Mouse (Mus musculus): ENCODE results near the gene Ugt1a9. TPM values are rescaled to one million over a fixed set of nuclear protein-coding genes. Genes with fewer than 3 reads are reported as not detected.
"Not testable (repeated sequence)": the region's sequence is repeated elsewhere in the genome, so short reads cannot be mapped to it uniquely, and the experiment has no call there.

Gene Ugt1a9
- polyA plus RNA-seq, 1 experiment from 2014 or later = 0.32 TPM

DNA sequence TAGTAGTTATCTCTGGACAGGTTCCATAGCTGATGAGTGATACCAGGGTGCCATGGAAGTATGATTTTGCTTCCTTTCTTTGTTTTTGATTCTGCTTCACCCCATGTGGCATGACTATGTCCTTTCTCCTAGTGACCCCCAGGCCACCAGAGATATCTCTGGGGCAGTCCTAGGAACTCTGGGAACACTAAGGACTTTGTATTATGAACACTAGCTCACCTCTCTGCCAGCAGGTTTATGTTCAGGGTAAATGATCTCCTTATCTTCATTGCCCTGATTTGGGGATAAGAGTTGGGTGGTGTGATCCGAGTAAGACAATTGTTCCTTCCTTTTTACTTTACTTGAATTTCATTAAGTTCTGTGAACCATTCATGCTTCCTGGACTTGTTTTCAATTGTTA is 15.5 kb downstream of the Ugt1a9 start:
- in situ Hi-C loops (cut with MboI; ENCODE audit: low pct_unique_long_range_greater_than_20kb) = no loop called here
- CTCF ChIA-PET = no interaction called here
- no peak for DNase-seq (ENCODE audit: low read depth, low spot score)

DNA sequence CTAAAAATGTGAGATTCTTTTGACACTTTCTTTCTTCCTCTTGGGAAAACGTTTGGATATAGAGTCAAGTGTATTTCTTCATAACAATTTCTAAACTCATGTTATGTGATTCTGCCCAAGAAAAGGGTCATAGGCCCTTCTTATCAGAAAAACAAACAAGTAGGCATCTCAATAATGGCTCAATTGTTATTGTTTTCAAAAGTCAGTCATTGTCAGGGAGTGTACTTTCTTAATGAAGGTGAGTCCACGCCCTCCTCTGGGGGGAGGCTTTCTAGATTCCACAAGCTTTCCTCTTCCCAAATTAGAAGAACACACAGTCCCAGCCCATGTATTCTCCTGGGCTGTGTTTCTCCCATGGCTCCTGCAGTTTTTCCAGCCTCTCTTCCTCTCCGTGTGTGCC is 16.9 kb downstream of the Ugt1a9 start, which contains the start of gene Ugt1a8:
Ugt1a8 (plus strand) TSS at position 301 of the 400 bp plus-strand sequence.
- no peaks in the 10 kb centered on the region for H3K27me3 ChIP-seq
- POLR2A ChIA-PET = no interaction called here
- no peak for TF ChIP-seq CTCF (IDR thresholded peaks at IDR 0.05)
- in situ Hi-C loops (cut with MboI; ENCODE audit: low pct_unique_long_range_greater_than_20kb) = no loop called here
- no peak for ATAC-seq
- DNase-seq (ENCODE audit: low read depth, low spot score) = no peak
- CTCF ChIA-PET = no interaction called here

More for the DNA sequence above, 15.5 kb downstream of the Ugt1a9 start:
- TF ChIP-seq CTCF (IDR thresholded peaks at IDR 0.05) = no peak
- POLR2A ChIA-PET = no interaction called here
- H3K27me3 ChIP-seq = no peaks in the 10 kb centered on the region
- ATAC-seq = no peak

DNA sequence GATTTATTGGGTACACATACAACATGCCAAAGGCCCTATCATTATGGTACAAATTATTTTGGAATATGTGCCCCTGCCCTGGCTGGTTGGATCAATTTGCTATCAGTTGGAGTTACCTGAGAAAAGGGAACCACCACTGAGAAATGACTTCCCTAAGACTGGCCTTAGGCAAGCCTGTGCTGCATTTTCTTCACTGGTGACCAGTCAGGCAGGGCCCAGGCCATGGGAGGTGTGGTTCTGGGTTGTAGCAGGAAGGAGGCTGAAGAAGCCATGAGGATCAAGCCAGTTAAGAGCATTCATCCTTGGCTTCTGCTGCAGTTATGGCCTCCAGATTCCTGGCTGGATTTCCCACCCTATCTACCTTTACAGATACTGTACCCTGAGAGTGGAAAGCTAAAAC is 21.7 kb downstream of the Ugt1a9 start:
- DNase-seq (ENCODE audit: low read depth, low spot score) (no peak), ATAC-seq (no peak)
- no peak for TF ChIP-seq CTCF (IDR thresholded peaks at IDR 0.05)
- H3K27me3 ChIP-seq = no peaks in the 10 kb centered on the region
- in situ Hi-C loops (cut with MboI; ENCODE audit: low pct_unique_long_range_greater_than_20kb) = no loop called here
- ChIA-PET CTCF (no interaction called here), POLR2A (no interaction called here)

DNA sequence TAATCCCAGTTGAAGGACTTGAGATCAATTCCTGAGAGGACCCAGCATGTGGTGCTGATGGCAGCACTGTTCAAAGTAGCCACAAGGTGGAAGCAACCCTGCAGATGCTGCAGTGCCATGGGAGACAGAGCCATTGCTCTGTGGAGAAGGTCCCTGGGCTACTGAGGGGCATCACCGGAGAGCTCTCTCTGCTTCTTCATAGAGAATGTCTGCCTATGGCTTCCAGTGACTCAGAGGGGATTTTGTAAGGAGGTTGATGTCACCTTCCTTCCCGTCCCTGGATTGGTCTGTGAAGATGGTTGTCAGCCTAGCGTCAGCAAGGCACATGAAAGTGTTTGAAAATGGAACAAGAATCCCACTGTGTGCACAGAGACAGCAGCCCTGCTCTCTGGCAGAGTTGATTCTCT is 23.7 kb downstream of the Ugt1a9 start:
- POLR2A ChIA-PET; DNase-seq (ENCODE audit: low read depth, low spot score); in situ Hi-C loops (cut with MboI; ENCODE audit: low pct_unique_long_range_greater_than_20kb); H3K27me3 ChIP-seq: not testable (repeated sequence)
- peak; percentile 48 for TF ChIP-seq CTCF (IDR thresholded peaks at IDR 0.05)
- CTCF ChIA-PET = interaction anchor here (1.0 kb wide), 1 partner anchor 194 kb away, joined by 4 read pairs; no protein-coding TSS in a partner anchor
- peak; percentile 44 for ATAC-seq

DNA sequence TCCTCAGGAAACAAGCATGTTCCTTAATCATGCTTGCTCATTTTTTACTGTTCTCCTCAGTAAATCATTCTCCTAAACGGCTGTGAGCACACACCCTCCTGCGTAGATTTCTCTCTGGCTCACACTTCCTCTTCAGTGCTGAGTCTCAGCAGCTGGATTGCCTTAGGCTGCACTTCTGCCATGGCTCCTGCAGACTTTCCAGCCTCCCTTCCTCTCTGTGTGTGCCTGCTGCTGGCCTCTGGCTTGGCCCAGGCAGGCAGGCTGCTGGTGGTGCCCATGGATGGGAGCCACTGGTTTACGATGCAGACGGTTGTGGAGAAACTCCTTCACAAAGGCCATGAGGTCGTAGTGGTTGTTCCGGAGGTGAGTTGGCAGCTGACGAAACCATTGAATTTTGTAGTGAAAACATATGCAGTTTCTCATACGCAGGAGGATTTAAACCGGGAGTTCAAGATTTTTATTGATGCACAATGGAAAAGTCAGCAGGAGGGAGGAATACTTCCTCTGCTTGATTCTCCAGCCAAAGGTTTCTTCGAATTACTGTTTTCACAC is 24.4 kb downstream of the Ugt1a9 start, which contains the start of gene Ugt1a7c:
Ugt1a7c (plus strand) TSS at position 122 of the 552 bp plus-strand sequence.
- POLR2A ChIA-PET = no interaction called here
- ATAC-seq = no peak
- no peaks in the 10 kb centered on the region for H3K27me3 ChIP-seq
- CTCF ChIA-PET = interaction anchor here (1.0 kb wide), 1 partner anchor 193 kb away, joined by 4 read pairs; no protein-coding TSS in a partner anchor
- in situ Hi-C loops (cut with MboI; ENCODE audit: low pct_unique_long_range_greater_than_20kb) = no loop called here
- TF ChIP-seq CTCF (IDR thresholded peaks at IDR 0.05) = no peak
- peak; percentile 55 for DNase-seq (ENCODE audit: low read depth, low spot score)

DNA sequence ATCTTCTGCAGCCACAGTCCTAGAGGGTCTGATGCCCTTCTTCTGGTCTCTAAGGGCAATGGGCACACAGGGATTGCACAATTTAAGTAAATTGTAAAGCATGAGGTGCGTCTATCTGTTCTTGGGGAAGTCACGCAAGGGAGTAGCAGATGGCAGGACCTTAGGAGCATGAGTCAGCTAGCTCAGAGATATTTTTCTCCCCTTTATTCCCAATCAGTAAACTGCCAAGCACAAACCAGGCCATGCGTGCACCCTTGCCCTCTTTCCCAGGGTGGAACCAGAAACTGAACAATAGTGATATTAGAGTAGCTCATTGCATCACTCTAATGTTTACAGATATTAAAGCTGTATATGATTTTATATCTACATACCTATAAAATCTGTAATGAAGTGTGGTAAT is 27.9 kb downstream of the Ugt1a9 start:
- in situ Hi-C loops (cut with MboI; ENCODE audit: low pct_unique_long_range_greater_than_20kb); CTCF ChIA-PET; DNase-seq (ENCODE audit: low read depth, low spot score); H3K27me3 ChIP-seq; ATAC-seq; POLR2A ChIA-PET: not testable (repeated sequence)

DNA sequence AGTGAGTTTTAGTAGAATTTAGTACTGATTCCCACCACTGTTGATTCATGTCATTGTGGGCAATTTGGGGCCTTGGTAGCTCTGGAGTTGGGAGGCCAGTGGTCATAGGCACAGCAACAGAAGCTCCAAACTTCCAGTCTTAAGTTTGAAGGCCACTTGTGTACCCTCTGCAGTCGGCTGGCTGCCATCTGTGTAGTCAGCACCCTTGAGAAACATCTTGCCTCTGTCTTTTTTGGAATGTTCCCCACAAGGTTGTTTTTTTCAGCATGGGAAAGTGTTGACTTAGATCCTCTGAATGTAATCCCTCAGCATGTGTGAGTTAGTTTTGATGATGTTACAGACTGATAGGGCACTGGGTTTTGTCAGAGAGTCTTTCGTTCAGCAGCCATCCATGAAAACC is 29.1 kb downstream of the Ugt1a9 start:
- in situ Hi-C loops (cut with MboI; ENCODE audit: low pct_unique_long_range_greater_than_20kb); DNase-seq (ENCODE audit: low read depth, low spot score): not testable (repeated sequence)

DNA sequence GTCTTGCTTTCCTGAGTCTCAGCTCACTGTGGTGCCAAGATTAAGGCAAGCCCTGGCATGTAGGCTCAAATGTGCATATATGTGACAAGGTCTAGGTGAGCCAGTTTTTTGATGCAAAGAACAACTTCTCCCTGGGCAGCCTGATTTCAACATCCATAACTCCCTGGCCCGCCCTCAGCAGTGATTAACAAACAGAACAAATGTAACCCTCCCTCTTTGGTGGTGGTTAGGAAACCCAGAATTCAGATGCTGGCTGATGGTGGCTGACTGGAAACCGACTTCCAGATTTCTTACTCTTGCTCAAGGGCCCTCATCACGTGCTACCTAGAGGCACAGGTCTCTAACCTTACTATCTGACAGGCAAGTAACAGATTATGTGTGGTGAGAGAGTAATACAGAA is 32.4 kb downstream of the Ugt1a9 start, which contains the start of gene Ugt1a6b:
Ugt1a6b (plus strand) TSS at position 234 of the 400 bp plus-strand sequence.
- in situ Hi-C loops (cut with MboI; ENCODE audit: low pct_unique_long_range_greater_than_20kb) = not testable (repeated sequence)

More for the DNA sequence above, 29.1 kb downstream of the Ugt1a9 start:
- H3K27me3 ChIP-seq, POLR2A ChIA-PET, CTCF ChIA-PET, ATAC-seq: not testable (repeated sequence)

DNA sequence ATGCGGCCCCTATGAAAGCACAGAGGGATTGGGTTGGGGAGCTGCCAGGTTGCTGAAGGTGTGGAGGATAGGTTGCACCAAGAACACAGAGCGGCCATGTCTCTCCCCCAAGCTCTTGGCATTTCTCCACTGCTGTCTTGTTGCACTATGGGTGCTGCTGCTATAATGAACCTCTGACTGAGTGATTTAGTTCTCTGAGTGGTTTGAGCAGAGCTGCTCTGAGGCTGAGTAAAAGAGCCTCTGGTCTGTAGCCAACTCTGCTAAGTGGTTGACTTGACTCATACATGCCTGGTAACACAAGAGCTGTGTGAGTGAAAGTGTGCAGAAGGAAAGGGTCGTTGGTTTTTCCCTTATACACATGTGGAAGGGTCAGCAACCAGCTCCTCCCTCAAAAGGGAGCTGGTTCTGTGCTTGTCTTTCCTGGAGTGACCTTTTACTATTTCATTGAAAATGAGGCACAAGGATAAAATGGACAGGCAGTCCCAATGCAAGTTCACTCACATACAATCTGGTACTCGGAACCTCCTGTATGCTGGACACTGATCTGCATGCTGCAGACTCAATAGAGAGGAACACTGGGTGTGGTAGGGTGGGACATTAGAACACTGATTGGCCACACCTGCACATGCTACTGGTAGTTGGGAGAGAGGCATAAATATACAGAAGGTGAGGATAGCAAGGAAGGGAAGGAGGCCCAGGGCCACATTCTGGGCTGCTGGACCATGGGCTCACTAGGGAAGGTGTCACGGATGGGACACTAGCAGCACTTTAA is 33.3 kb downstream of the Ugt1a9 start:
- ATAC-seq = peak; percentile 65
- DNase-seq (ENCODE audit: low read depth, low spot score); in situ Hi-C loops (cut with MboI; ENCODE audit: low pct_unique_long_range_greater_than_20kb); H3K27me3 ChIP-seq; CTCF ChIA-PET; POLR2A ChIA-PET: not testable (repeated sequence)

More for the DNA sequence above, 32.4 kb downstream of the Ugt1a9 start, which contains the start of gene Ugt1a6b:
- H3K27me3 ChIP-seq; ATAC-seq; POLR2A ChIA-PET; DNase-seq (ENCODE audit: low read depth, low spot score); CTCF ChIA-PET: not testable (repeated sequence)

DNA sequence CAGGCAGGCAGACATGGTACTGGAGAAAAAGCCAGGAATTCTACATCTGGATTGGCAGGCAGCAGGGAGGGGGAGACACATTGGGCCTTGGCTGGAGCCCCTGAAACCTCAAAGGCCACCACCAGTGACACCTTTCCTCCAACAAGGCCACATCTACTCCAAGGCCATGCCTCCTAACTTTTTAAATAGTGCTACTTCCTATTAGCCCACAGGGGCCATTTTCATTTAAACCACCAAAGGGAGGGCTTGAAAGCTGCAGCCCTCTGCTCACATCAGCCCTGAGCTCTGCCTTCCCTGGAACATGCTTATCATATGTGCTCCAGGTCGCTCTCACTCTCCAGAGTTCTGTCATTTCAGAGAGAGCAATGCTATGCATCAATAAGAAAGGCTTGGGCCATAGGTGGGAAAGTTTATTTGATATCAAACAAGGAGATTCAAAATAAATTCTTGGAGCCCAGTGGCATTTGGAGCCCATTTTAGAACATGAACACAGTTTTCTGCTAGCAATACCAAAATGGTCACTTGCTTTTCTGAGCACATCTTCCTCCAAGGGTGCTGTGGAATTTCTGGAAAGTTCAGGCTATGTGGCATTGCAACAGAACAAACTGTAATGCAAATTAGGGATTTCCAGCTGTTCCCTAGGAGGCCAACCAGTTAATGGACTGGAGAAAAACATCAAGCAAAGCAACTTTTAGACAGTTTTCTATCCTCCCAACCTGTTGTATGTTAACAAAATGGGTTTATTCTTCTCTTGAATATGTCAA is 34.2 kb downstream of the Ugt1a9 start:
- TF ChIP-seq CTCF (IDR thresholded peaks at IDR 0.05) = no peak
- in situ Hi-C loops (cut with MboI; ENCODE audit: low pct_unique_long_range_greater_than_20kb) = no loop called here
- no peaks in the 10 kb centered on the region for H3K27me3 ChIP-seq
- ATAC-seq (no peak), DNase-seq (ENCODE audit: low read depth, low spot score) (no peak)
- CTCF ChIA-PET = no interaction called here
- POLR2A ChIA-PET = no interaction called here

DNA sequence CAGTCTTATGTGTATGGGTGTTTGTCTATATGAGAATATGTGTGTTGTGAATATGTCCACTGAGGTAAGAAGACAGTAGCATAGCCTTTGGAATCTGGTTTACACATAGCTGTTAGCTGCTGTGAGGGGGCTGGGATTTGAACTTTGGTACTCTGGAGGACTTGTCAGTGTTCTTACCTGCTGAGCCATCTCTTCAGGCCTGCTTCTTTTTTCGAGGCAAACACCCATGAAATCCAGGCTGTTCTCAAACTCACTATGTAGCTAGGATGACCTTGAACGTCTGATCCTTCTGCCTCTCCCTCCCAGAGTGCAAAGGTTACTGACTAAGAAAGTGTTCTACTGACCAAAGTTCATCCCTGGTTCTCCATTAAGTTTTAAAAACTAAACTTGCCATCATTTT is 35.1 kb downstream of the Ugt1a9 start:
- no peak for DNase-seq (ENCODE audit: low read depth, low spot score)
- no peak for ATAC-seq
- in situ Hi-C loops (cut with MboI; ENCODE audit: low pct_unique_long_range_greater_than_20kb) = no loop called here
- H3K27me3 ChIP-seq = no peaks in the 10 kb centered on the region
- ChIA-PET CTCF (no interaction called here), POLR2A (no interaction called here)
- TF ChIP-seq CTCF (IDR thresholded peaks at IDR 0.05) = no peak

DNA sequence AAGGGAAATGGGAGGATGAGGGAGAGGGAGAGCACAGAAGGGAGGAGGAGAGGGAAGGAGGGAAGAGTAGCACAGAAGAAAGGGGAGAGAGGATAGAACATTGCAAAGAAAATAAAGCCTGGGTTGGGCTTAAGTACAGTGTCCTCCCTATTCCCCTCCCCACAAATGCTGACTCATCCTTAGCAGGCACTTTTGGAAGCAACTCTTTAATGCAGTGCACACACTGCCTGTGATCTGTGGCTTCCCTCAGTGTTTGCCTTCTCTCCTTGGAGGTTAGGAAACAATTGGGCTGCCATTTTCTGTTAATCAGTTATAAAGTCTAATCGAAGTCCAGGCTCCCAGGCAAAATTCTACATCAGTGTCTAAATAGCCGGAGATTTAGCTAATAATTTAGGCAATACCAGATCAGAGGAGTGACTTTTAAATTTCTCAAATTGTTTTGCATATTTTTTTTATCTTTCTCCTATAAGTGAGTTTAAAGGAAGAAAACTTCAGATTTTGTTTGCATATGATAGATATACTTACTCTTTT is 38.5 kb downstream of the Ugt1a9 start:
- ATAC-seq = peak; percentile 76
- in situ Hi-C loops (cut with MboI; ENCODE audit: low pct_unique_long_range_greater_than_20kb); POLR2A ChIA-PET; H3K27me3 ChIP-seq; CTCF ChIA-PET; DNase-seq (ENCODE audit: low read depth, low spot score): not testable (repeated sequence)

DNA sequence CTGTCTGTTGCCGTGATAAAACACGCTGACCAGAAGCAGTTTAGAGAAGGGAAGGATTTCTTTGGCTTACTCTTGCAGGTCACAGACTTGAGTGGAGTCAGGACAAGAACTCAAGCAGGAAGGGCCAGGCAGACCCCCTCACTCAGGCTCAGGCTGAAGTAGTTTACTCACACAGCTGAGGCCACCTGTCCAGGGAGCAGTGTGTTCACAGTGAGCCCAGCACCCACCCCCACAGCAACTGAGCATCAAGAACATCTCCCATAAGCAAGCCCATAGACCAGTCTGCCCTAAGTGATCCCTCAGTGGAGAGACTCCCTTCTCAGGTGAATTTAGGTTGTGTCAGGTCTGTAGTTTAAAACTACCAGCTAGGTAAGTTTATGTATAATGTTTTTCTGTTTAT is 39.0 kb downstream of the Ugt1a9 start:
- H3K27me3 ChIP-seq; CTCF ChIA-PET; POLR2A ChIA-PET; DNase-seq (ENCODE audit: low read depth, low spot score); in situ Hi-C loops (cut with MboI; ENCODE audit: low pct_unique_long_range_greater_than_20kb); ATAC-seq: not testable (repeated sequence)

DNA sequence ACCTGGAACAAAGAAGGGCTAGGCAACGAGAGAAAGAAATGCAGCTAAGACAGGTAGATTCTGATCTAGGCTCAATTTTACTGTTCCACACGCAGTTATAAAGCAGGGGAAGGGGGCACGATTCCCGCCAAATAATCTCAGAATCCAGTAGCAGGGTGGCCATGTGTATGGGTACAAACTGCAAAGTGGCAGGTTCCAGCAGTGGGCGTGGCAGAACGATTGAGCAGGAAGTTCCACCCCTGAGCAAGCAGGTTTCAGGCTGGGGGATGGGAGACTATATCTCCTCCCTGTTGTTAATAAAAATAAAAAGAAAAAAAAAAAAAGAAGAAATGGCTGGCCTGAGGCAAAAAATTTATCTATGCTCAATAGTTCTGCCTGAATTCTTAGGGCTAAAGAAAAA is 42.2 kb downstream of the Ugt1a9 start:
- in situ Hi-C loops (cut with MboI; ENCODE audit: low pct_unique_long_range_greater_than_20kb); POLR2A ChIA-PET; DNase-seq (ENCODE audit: low read depth, low spot score); CTCF ChIA-PET; ATAC-seq; H3K27me3 ChIP-seq: not testable (repeated sequence)

Data from Patski (cell line).